Mouse (Mus musculus): ENCODE data around the gene Rdh12. TPM values are rescaled to one million over a fixed set of nuclear protein-coding genes. Genes with fewer than 3 reads are reported as not detected.

Rdh12 gene
- total RNA-seq, 2 experiments from 2014 or later = not detected

- intact Hi-C loops (cut with DNase I) = no loop called here
- DNase-seq = no peak
Measured at GRCm38 (mm10) chr12:79242921-79243320, 34.2 kb downstream of the Rdh12 start.

- DNase-seq = no peak
Measured at GRCm38 (mm10) chr12:79248110-79248509, 39.4 kb downstream of the Rdh12 start.

GRCm38 (mm10) chr12:79253294-79254053 is 44.8 kb downstream of the Rdh12 start:
- intact Hi-C loops (cut with DNase I) = no loop called here
- DNase-seq = no peak

More at GRCm38 (mm10) chr12:79248110-79248509, 39.4 kb downstream of the Rdh12 start:
- intact Hi-C loops (cut with DNase I) = no loop called here

- DNase-seq = no peak
- intact Hi-C loops (cut with DNase I) = no loop called here
Measured at GRCm38 (mm10) chr12:79254975-79255374, 46.3 kb downstream of the Rdh12 start.

- intact Hi-C loops (cut with DNase I) = no loop called here
- DNase-seq = no peak
Measured at GRCm38 (mm10) chr12:79260154-79260553, 51.4 kb downstream of the Rdh12 start.

GRCm38 (mm10) chr12:79261035-79261434 is 52.3 kb downstream of the Rdh12 start:
- intact Hi-C loops (cut with DNase I) = loop anchor here (1.0 kb wide), 1 partner anchor 68 kb away; no protein-coding TSS in a partner anchor
- DNase-seq = peak; percentile 8 to 25

Other genes starting within 250 kb of the Rdh12 start
- gene Tmem229b, start 201.3 kb upstream of the Rdh12 start, total RNA-seq (2021) = 1 to 10 TPM; 2.6 to 5.4 TPM
- gene Plekhh1, start 179.8 kb upstream of the Rdh12 start, total RNA-seq (2021) = 1 to 10 TPM; 1.6 to 2.1 TPM
- gene Pigh, start 119.3 kb upstream of the Rdh12 start, total RNA-seq (2021) = 1 to 10 TPM; 2.9 to 3.5 TPM
- not detected for gene Arg2, start 78.1 kb upstream of the Rdh12 start, total RNA-seq (2021)
- gene Vti1b, start 36.2 kb upstream of the Rdh12 start, total RNA-seq (2021) = 10 to 100 TPM; 84.1 to 92.4 TPM
- gene Rdh11, start 16.6 kb upstream of the Rdh12 start, total RNA-seq (2021) = 1 to 10 TPM; 3.3 to 3.5 TPM
- 10 to 100 TPM; 14.2 to 17.6 TPM for gene Zfyve26, start 87.4 kb downstream of the Rdh12 start, total RNA-seq (2021)
- under 1 TPM; 0.53 to 0.60 TPM for gene Rad51b, start 88.4 kb downstream of the Rdh12 start, total RNA-seq (2021)

All from heart, postnatal 36 days (tissue).